Mouse (Mus musculus) kidney, postnatal 0 days (tissue): ENCODE results near the gene Wdhd1. TPM values are rescaled to one million over a fixed set of nuclear protein-coding genes. Genes with fewer than 3 reads are reported as not detected.

Experiments
- ATAC-seq: fragments of 200-750 bp; cut with Nextera tagmentation; replicated peaks from 2 replicates; pipeline ENCODE4 v1.8.0; 2017; ENCODE audit warnings: low read depth, moderate number of reproducible peaks, moderate TSS enrichment, moderate library complexity; ENCODE audit not compliant: low FRiP score
- DNase-seq: peaks from one replicate; pipeline ENCODE4 v3.0.0-alpha.2; 2016; ENCODE audit warnings: low spot score
- H3K27ac ChIP-seq: fragments of 300-500 bp; sonication (generic); 2 replicates; pipeline ENCODE4 v1.5.1; 2014; ENCODE audit warnings: mild to moderate bottlenecking
- H3K27me3 ChIP-seq: fragments of 300-500 bp; sonication (generic); 2 replicates; pipeline ENCODE4 v1.6.1; 2014; ENCODE audit warnings: low read length, mixed read lengths; ENCODE audit not compliant: insufficient read depth
- H3K36me3 ChIP-seq: fragments of 300-500 bp; sonication (generic); 2 replicates; pipeline ENCODE4 v1.6.1; 2014; ENCODE audit warnings: low read length, mixed read lengths; ENCODE audit not compliant: insufficient read depth
- H3K4me1 ChIP-seq: fragments of 300-500 bp; sonication (generic); replicated peaks from 2 replicates; pipeline ENCODE4 v1.6.1; 2014; ENCODE audit warnings: antibody characterized with exemption, low read length, mixed read lengths; ENCODE audit not compliant: insufficient read depth
- H3K4me2 ChIP-seq: fragments of 300-500 bp; sonication (generic); 2 replicates; pipeline ENCODE4 v1.6.1; 2014; ENCODE audit warnings: mild to moderate bottlenecking, low read length, moderate library complexity, mixed read lengths
- H3K4me3 ChIP-seq: fragments of 300-500 bp; sonication (generic); replicated peaks from 2 replicates; pipeline ENCODE4 v1.5.1; 2014; ENCODE audit warnings: low read depth, low read length
- H3K9ac ChIP-seq: fragments of 300-500 bp; sonication (generic); 2 replicates; pipeline ENCODE4 v1.6.1; 2014; ENCODE audit warnings: low read depth, low read length
- H3K9me3 ChIP-seq: fragments of 300-500 bp; sonication (generic); replicated peaks from 2 replicates; pipeline ENCODE4 v1.6.1; 2016; ENCODE audit warnings: low read length, inconsistent platforms, mixed read lengths
- CTCF ChIP-seq: IDR thresholded peaks from 2 replicates; pipeline ENCODE4 v1.5.1; 2016; ENCODE audit warnings: antibody characterized with exemption, low read depth, mild to moderate bottlenecking, moderate library complexity
- WGBS: fragments of 180-500 bp; shearing (Covaris S2); extraction: QIAGEN DNeasy Blood & Tissue Kit; methylation state at CpG from one replicate; pipeline ENCODE4 v1.1.7; 2014; 5-methylcytosine and 5-hydroxymethylcytosine counted together
- polyA plus RNA-seq: library from polyadenylated mRNA; unstranded; fragments of >200 nt; fragmentation: Nextera tagmentation; extraction: Ambion mirVana; gene quantifications from 2 replicates; pipeline ENCODE4 v1.2.1, GENCODE M21; 2015

The Wdhd1 gene
- polyA plus RNA-seq, 1 experiment from 2014 or later: 10.9 TPM

DNA sequence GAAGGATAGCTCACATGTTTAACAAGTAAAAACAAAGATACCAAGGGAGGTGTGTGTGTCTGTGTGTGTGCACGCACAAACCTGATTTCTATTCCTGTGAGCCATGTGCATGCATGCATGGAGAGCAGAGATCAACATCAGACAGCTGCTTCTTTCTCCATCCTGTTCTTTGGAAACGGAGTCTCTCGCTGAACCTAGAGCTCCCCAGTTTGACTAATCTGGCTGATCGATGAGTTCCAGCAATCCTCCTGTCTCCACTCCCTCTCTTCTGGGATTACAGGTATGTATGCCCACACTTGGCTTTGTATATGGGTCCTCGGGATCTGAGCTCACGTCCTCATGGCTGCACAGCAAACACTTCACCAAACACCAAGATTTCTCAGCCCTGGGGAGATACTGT, 83.2 kb downstream of the Wdhd1 start:
- peaks cover 1% of the 10 kb centered on the region; the same call in 1 of the 2 replicates for H3K27me3 ChIP-seq
- no peak overlapping the region for H3K27ac ChIP-seq
- no peak for TF ChIP-seq CTCF
- 68% methylated on average over 6 of the region's 6 CpGs for WGBS
- H3K9me3 ChIP-seq: no peaks in the 10 kb centered on the region
- H3K4me1 ChIP-seq: no peaks in the 10 kb centered on the region
- no peaks in the 10 kb centered on the region for H3K36me3 ChIP-seq
- H3K4me2 ChIP-seq: no peak overlapping the region
- H3K9ac ChIP-seq: no peak overlapping the region
- no peak for DNase-seq
- no peak for ATAC-seq
- H3K4me3 ChIP-seq: no peak overlapping the region

DNA sequence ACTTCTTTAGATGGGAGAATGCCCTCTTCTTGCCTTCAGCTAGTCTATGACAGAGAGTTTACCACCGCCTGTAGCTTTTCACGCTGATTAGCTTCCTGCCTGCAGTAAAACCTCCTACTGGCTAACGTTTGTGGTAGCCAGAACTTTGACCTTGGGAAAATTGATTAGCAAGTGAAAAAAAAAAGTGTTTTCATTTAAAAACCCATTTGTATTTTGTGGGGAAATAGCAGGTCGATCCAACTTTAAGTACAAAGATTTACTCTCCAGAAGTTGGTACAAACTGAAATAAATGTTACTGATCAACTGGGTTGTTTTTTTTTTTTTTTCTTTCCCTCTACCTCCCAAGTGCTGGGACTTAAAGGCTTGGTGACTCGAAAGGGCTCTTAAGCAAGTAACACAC, 84.8 kb downstream of the Wdhd1 start:
- no peak for TF ChIP-seq CTCF
- ATAC-seq (no peak), DNase-seq (no peak)
- Histone ChIP-seq H3K27me3 (peaks cover 11% of the 10 kb centered on the region), H3K9me3 (no peaks in the 10 kb centered on the region), H3K27ac (no peak overlapping the region), H3K4me2 (no peak overlapping the region), H3K4me1 (no peaks in the 10 kb centered on the region), H3K4me3 (no peak overlapping the region), H3K36me3 (no peaks in the 10 kb centered on the region), H3K9ac (no peak overlapping the region)
- WGBS: 44% methylated on average over 5 of the region's 5 CpGs

Other genes with a start within 250 kb of the Wdhd1 start
- gene Gch1, start 87.4 kb downstream of the Wdhd1 start, polyA plus RNA-seq: 1.4 and 2.2 TPM in 2 replicates
- gene Socs4, start 74 bp upstream of the Wdhd1 start, polyA plus RNA-seq: 3.7 and 4.3 TPM in 2 replicates
- 38.1 and 41.2 TPM in 2 replicates for gene Mapk1ip1l, start 21.4 kb upstream of the Wdhd1 start, polyA plus RNA-seq
- gene Lgals3, start 90.9 kb upstream of the Wdhd1 start, polyA plus RNA-seq: 107 and 117 TPM in 2 replicates
- gene Dlgap5, start 141.6 kb upstream of the Wdhd1 start, polyA plus RNA-seq: 12.1 and 16.8 TPM in 2 replicates
- 18.9 and 21.1 TPM in 2 replicates for gene Fbxo34, start 173.6 kb upstream of the Wdhd1 start, polyA plus RNA-seq